Mouse (Mus musculus) gastrocnemius, adult 2 months (tissue): Measurements from ENCODE around the gene Hap1. TPM values are rescaled to one million over a fixed set of nuclear protein-coding genes. Genes with fewer than 3 reads are reported as not detected.
"Not testable (repeated sequence)": the region's sequence is repeated elsewhere in the genome, so short reads cannot be mapped to it uniquely, and the experiment has no call there.

Source experiments
- DNase-seq: peaks from one replicate; pipeline ENCODE4 v3.0.0; 2022
- H3K27ac ChIP-seq: fragments of 200-600 bp; 2 replicates; pipeline ENCODE4 v1.8.1; 2022; ENCODE audit warnings: mild to moderate bottlenecking
- H3K4me3 ChIP-seq: fragments of 200-600 bp; 2 replicates; pipeline ENCODE4 v1.8.1; 2022; ENCODE audit warnings: mild to moderate bottlenecking, moderate library complexity
- CTCF ChIP-seq: fragments of 200-600 bp; IDR thresholded peaks from 2 replicates; pipeline ENCODE4 v1.8.1; 2022; ENCODE audit warnings: antibody characterized with exemption, mild to moderate bottlenecking, moderate library complexity
- intact Hi-C: fragments of 180-260 bp; cut with DNase I; formaldehyde crosslinking; loops from one replicate; pipeline ENCODE4 v1.15.1; 2025
- total RNA-seq, 2 experiments: library from RNA; stranded (reverse); gene quantifications; 2 replicates each; pipeline ENCODE4 v1.2.3; 2021

The Hap1 gene
- total RNA-seq, 2 experiments from 2014 or later = 0.14 TPM; not detected in 1

DNA sequence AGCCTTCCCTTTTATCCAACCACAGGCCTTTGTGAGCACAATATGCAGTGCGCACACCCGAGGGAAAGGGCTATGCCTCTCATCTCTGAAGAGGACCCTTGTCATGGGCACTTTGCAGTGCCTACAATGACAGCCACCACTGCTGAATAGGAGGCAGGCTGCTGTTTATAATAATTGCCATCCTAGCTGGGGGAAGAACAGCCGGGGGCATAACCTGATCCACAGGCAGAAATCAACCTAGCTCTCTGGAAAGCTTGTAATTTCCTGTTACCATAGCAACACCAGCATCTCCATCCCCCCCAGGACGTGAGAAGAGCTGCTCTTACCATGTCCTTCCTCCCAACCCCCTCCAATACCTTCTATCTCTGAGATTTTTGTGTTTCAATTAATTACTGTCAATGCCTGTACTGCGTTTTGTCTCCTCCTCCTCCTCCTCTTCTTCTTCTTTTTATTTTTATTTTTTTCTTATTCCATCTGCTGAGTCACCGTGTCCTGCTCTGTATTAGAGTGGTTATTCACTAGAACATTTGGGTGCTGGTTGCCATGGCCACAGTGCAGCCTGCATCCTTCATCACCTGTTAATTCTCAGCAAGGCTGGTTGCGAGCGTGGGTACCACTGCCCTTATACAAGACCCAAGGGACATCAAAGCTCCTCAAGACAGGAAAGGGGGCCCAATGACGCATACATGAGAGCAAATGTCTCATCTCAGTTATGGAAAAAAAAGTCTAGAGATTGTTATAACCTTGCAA, 23.0 kb downstream of the Hap1 start:
- Histone ChIP-seq H3K27ac (no peak overlapping the region), H3K4me3 (no peak overlapping the region)
- TF ChIP-seq CTCF = no peak
- no peak for DNase-seq
- intact Hi-C loops = no loop called here

DNA sequence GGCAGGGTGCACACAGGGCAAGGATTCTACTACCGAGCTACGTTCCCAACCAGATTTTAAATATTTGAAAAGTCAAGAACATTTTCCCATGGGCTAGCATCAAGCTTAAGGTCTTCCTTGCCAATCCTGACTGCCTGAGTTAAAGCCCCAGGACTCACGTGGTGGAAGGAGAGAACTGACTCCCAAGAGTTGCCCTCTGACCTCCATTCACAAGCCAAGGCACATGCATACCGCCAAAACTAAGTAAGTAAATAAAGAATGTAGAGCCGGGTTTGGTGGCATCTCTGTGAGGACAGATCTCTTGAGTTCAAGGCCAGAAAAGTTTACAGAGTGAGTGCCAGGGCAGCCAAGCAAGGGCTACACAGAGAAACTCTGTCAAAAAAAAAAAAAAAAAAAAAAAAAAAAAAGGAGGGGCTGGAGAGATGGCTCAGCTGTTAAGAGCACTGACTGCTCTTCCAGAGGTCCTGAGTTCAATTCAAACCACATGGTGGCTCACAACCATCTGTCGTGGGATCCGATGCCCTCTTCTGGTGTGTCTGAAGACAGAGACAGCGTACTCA, 25.0 kb downstream of the Hap1 start:
- H3K4me3 ChIP-seq, DNase-seq, H3K27ac ChIP-seq, intact Hi-C loops: not testable (repeated sequence)

DNA sequence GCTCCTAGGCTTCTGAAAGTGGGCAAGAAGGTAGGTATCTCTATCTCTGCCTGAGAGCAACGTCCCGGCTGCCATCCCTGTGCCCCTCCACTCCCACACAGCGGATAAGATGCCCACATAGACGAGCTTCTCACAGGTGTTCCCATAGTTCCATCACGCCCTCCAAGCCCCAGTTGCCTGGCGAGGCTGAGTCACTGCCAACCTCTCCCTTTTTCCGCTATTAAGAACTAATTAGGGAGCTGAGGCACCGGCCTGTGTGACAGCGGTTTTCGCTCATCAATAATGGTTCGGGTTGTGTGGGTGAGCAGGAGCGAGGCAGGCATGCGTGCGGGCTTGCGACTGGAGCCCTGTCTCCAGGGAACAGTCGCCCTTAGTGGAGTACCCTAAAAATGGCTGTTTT, 25.7 kb downstream of the Hap1 start:
- no peak for DNase-seq
- H3K4me3 ChIP-seq = no peak overlapping the region
- TF ChIP-seq CTCF = no peak
- H3K27ac ChIP-seq = no peak overlapping the region
- intact Hi-C loops = no loop called here

DNA sequence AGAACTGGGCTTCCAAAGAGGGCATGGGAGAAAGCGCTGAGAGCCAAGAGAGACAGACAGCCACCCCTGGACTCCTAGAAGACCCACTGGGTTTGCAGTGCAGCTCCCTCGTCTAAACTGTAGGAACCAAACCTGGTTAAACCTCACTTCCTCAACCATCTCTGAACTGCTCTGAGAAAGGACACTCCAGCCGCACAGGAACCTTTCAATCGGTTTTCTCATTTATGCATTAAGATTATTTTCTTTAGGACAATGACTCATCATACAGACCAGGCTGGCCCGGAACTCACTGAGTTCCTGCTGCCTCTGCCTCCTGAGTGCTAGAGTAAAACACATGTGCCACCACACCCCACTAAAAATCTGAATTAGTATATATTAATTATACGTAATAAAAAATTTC, 28.2 kb downstream of the Hap1 start:
- TF ChIP-seq CTCF = no peak
- no peak overlapping the region for H3K4me3 ChIP-seq
- intact Hi-C loops = no loop called here
- no peak for DNase-seq
- H3K27ac ChIP-seq = no peak overlapping the region

DNA sequence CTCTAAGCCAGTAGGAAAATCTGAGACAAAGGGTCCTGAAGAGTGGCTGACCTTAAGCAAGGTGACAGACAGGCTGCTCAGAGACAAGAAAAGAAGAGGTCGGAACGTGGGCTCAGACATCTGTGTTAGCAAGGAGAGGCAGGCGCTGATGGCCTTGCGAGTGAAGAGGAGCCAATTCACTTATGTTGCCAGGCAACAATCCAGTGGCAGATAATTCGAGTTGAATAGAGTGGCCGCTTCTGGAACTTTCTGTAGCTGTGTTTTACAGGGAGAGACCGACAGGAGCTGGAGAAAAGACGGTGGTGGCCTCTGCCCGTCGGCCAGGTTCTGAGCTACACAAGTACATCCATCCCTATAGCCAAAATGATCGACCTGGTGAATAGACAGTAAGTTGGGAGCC, 28.6 kb downstream of the Hap1 start:
- no peak overlapping the region for H3K27ac ChIP-seq
- no peak for TF ChIP-seq CTCF
- no peak overlapping the region for H3K4me3 ChIP-seq
- no peak for DNase-seq
- intact Hi-C loops = no loop called here

DNA sequence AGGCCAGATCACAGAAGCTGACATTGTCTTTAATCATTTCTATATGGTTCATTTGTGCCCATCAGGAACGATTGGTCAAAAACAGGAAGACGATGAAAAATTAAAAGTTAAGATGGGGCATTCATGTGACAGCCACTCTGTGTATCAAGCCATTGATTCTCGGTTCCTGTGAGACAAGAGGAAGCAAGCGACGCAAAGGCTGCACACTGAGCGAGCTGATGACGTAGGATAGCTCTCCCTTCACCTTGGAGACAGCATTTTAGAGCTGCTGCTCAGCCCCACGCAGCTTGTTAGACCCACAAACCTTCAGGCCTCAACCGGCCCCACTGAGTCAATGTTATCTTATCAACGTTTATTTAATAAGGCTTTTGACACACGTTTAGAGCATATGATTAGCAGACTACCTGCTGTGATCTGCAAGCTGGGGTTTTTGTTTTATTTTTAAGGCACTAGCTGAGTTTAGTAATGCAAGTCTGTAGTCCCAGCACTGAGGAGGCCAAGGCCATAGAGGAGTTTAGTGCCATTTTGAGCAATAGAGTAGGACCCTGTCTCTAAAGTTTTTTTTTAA, 30.8 kb downstream of the Hap1 start:
- TF ChIP-seq CTCF = no peak
- intact Hi-C loops = no loop called here

DNA sequence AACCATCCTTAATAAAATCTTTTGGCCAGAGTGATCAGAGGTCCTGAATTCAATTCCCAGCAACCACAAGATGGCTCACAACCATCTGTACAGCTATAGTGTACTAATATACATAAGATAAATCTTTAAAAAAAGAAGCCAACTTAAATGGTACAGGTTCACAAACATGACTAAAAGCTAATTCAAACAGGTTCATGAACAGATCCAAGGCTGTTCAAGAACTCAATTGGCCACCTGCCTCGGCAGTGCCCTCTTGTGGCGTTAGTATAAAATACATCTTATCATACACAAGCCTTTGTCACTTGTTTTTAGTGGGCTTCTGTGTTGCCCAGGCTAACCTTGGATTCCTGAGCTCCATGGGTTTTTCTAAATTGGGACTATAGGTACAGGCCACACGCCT, 32.4 kb downstream of the Hap1 start:
- peak; percentile 81 for TF ChIP-seq CTCF
- no peak overlapping the region for H3K27ac ChIP-seq
- H3K4me3 ChIP-seq = no peak overlapping the region
- intact Hi-C loops = no loop called here
- DNase-seq = peak; percentile 63

More for the DNA sequence above, 30.8 kb downstream of the Hap1 start:
- Histone ChIP-seq H3K27ac (no peak overlapping the region), H3K4me3 (no peak overlapping the region)
- DNase-seq = no peak

DNA sequence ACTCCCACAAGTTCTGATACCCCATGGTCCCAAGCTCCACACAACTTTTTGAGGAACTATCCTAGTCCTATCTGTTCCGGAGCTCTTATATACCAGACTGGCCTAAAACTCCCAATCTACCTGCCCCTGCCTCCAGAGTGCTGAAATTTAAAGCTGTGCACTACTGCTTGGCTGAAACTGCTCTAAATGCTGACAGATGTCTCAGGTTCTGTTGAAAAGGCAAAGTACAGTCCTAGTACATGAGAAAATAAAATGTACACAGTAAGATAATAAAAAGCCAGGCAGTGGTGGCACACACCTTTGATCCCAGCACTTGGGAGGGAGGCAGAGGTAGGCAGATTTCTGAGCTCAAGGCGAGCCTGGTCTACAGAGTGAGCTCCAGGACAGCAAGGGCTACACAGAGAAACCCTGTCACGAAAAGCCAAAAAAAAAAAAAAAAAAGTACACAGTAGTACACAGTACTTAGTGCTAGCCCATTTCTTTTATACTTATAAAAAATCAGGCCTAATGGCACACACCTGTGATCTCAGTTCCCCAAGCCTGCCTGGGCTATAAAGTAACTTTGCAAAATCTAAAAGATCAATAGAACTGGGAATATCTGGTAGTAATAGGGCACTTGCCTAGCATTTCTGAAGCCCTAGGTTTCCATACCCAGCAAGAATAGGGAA, 33.2 kb downstream of the Hap1 start:
- no peak for TF ChIP-seq CTCF
- Histone ChIP-seq H3K27ac (peak overlapping the region; percentile 16; the same call in 1 of the 2 replicates), H3K4me3 (no peak overlapping the region)
- intact Hi-C loops = no loop called here
- no peak for DNase-seq

DNA sequence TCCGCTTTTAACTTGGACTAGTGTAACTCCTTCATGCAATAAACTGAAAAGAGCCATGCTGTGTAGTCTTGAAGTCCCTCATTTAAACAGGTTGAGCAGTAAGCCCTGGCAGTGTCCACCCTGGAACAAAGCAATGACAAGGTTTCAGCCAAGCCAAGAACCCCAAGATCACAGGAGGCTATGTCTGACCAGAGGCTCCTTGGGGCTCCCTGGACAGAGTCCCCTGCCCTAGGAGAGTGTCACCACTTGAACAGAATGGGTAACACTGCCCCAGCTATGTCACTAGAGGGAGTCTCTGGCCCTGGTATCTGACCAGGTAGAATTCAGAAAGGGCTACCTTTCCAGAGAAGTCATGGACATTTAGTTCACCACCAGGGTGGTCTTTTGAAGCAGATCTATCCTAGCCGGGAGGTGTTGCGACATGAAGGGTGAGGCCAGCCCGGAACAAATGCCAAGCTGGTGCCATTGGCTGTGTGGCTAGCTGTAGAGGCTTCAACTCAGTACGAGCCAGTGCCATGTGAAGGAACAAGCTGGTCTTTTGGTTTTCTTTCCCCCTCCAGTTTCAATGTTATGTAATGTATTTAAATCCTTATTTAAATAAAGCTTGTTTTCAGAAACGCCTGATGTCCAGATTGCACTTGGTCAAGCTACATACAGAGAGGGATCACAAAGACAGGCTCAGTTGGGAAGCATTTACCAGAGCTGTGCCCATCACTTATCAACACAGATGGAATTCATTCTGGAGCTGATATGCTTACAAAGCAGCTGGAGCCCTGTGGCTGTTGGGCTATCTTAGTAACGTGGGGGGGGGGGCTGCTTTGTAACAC, 34.2 kb downstream of the Hap1 start:
- intact Hi-C loops = not testable (repeated sequence)
- H3K27ac ChIP-seq = peak overlapping the region; percentile 31
- H3K4me3 ChIP-seq = peak overlapping the region; percentile 97
- peak; percentile 37 for DNase-seq

DNA sequence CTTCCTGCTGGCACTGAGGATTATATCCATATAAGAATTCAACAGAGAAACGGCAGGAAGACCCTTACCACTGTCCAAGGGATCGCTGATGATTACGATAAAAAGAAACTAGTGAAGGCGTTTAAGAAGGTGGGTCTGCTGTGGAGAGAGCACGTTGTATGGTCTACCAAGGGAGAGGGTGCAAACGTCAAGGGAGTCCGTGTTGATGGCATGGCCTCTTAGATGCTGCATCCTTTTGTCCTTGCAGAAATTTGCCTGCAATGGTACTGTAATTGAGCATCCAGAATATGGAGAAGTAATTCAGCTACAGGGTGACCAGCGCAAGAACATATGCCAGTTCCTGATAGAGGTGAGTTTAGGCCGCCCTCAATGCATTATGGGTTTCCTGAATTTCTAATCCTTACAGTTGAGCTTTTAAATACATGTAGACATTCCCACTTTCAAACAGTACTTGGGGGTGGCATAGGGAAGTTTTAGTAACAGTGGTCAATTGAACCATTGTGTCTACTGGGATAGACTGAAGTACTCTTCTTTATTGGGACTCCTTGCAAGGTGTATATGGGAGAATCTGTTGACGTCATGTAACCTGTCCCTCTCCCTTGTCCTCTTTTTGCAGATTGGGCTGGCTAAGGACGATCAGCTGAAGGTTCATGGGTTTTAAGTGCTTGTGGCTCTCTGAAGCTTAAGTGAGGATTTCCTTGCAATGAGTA, 35.1 kb downstream of the Hap1 start:
- intact Hi-C loops, DNase-seq: not testable (repeated sequence)
- peak overlapping the region; percentile 97 for H3K4me3 ChIP-seq
- peak overlapping the region; percentile 100 for H3K27ac ChIP-seq

DNA sequence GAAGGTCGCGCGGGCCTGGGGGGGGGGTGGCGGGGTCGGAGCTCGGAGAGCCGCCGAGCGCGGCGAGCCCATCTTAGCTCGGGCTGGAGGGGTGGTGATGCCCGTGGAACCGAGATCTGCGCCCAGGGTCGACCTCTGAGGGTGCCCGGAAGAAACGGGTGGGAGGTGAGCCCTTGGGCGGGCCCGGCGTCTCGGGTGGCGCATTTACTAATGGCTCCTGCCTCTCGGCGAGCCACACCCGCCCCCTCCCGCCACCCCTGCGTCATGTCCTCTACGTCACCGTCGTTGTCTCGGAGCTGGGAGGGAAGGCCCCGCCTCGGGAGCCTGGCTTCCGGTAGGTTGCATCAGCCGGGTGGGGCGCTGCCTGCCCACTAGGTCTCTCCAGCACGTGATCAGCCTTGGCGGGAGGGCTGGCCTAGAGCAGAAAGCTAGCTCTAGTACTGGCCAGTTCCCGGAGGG, 35.7 kb downstream of the Hap1 start:
- no peak for TF ChIP-seq CTCF
- DNase-seq = peak; percentile 99
- intact Hi-C loops = no loop called here
- Histone ChIP-seq H3K4me3 (peak overlapping the region; percentile 97), H3K27ac (peak overlapping the region; percentile 100)
